Mouse (Mus musculus) intestine, embryonic 16.5 days (tissue): ENCODE data around the gene Prmt9. TPM values are rescaled to one million over a fixed set of nuclear protein-coding genes. Genes with fewer than 3 reads are reported as not detected.

ENCODE experiments used
- ATAC-seq: fragments of 200-750 bp; cut with Nextera tagmentation; 2 replicates; pipeline ENCODE4 v1.8.0; 2017; ENCODE audit warnings: moderate TSS enrichment, moderate library complexity
- H3K27ac ChIP-seq: fragments of 300-500 bp; sonication (generic); 2 replicates; pipeline ENCODE4 v1.5.1; 2014; ENCODE audit warnings: mild to moderate bottlenecking, low read length
- H3K27me3 ChIP-seq: fragments of 300-500 bp; sonication (generic); replicated peaks from 2 replicates; pipeline ENCODE4 v1.6.1; 2014; ENCODE audit warnings: low read length, control low read depth, mixed read lengths; ENCODE audit not compliant: control insufficient read depth, insufficient read depth
- H3K36me3 ChIP-seq: fragments of 300-500 bp; sonication (generic); 2 replicates; pipeline ENCODE4 v1.6.1; 2014; ENCODE audit warnings: low read length, control low read depth; ENCODE audit not compliant: control insufficient read depth, insufficient read depth
- H3K4me1 ChIP-seq: fragments of 300-500 bp; sonication (generic); 2 replicates; pipeline ENCODE4 v1.6.1; 2014; ENCODE audit warnings: low read length, control low read depth, mixed read lengths; ENCODE audit not compliant: control insufficient read depth, insufficient read depth
- H3K4me2 ChIP-seq: fragments of 300-500 bp; sonication (generic); 2 replicates; pipeline ENCODE4 v1.6.1; 2014; ENCODE audit warnings: low read depth, low read length, control low read depth
- H3K4me3 ChIP-seq: fragments of 300-500 bp; sonication (generic); 2 replicates; pipeline ENCODE4 v1.5.1; 2014; ENCODE audit warnings: mild to moderate bottlenecking, low read length
- H3K9ac ChIP-seq: fragments of 300-500 bp; sonication (generic); 2 replicates; pipeline ENCODE4 v1.6.1; 2014; ENCODE audit warnings: low read depth, low read length
- H3K9me3 ChIP-seq: fragments of 300-500 bp; sonication (generic); 2 replicates; pipeline ENCODE4 v1.6.1; 2016; ENCODE audit warnings: low read length, control low read depth; ENCODE audit not compliant: control insufficient read depth
- WGBS: fragments of 180-500 bp; shearing (Covaris S2); extraction: QIAGEN DNeasy Blood & Tissue Kit; methylation state at CpG from one replicate; pipeline ENCODE4 v1.1.7; 2014; 5-methylcytosine and 5-hydroxymethylcytosine counted together
- polyA plus RNA-seq: library from polyadenylated mRNA; unstranded; fragments of >200 nt; fragmentation: Nextera tagmentation; extraction: Ambion mirVana; gene quantifications from 2 replicates; pipeline ENCODE4 v1.2.1, GENCODE M21; 2015

The Prmt9 gene
- polyA plus RNA-seq, 1 experiment from 2014 or later, result 16.6 TPM

DNA sequence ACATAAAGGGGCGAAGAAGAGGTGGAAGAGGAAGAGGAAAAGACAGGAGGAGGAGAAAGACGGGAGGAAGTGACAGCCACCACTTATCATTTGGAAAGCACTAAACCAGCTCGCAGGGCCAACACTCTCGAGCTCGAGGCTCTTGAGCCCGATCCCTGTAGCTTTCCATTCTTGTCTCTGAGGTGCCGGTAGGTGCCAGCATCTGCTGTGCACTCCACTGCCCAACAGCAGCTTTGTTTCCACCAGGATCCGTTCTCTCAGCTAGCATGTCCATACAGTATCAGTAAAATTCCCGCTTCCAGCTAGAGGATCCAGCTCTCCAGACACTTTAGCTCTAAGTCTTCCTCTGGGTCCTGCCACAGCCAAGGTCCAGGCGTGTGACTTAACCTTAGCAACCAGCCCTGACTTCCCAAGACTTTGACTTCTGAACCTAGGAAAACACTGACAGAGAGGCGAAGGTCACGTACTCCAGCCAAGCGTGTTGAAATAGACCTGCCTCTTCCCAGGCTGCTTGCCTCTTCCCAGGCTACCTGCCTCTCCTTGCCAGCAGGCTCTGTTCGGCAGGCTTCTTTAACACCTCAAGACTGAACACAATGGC, 25.1 kb upstream of the Prmt9 start:
- peak; percentile 82 for ATAC-seq
- peak overlapping the region; percentile 26; the same call in 1 of the 2 replicates for H3K4me2 ChIP-seq

DNA sequence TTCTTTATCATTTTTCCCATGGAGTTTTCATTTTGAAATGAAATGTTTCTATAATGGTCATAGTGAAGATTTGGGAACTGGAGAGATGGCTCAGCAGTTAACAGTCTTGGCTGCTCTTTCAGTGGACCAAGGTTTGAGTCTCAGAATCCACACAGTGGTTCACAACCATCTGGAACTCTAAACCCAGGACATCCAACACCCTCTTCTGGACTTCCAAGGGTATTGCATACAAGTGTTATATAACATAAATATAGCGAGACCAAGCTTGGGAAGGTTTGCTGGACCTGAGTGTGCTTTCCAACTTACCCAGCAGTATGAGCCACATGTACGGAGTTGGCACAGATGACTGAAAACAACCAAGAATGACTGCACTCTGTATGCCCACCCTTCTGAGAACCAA, 24.3 kb upstream of the Prmt9 start:
- H3K4me1 ChIP-seq, result peaks cover 10% of the 10 kb centered on the region
- no peaks in the 10 kb centered on the region for H3K9me3 ChIP-seq
- no peak overlapping the region for H3K27ac ChIP-seq
- no peak for ATAC-seq
- 97% methylated on average over 2 of the region's 2 CpGs for WGBS
- no peak overlapping the region for H3K9ac ChIP-seq
- H3K27me3 ChIP-seq, result no peaks in the 10 kb centered on the region
- H3K4me2 ChIP-seq, result no peak overlapping the region
- no peak overlapping the region for H3K4me3 ChIP-seq
- H3K36me3 ChIP-seq, result no peaks in the 10 kb centered on the region

More for the DNA sequence above, 25.1 kb upstream of the Prmt9 start:
- 45% methylated on average over 14 of the region's 14 CpGs for WGBS
- Histone ChIP-seq H3K27me3 (no peaks in the 10 kb centered on the region), H3K27ac (peak overlapping the region; percentile 60), H3K4me1 (peaks cover 10% of the 10 kb centered on the region), H3K36me3 (no peaks in the 10 kb centered on the region), H3K9ac (no peak overlapping the region), H3K9me3 (no peaks in the 10 kb centered on the region), H3K4me3 (no peak overlapping the region)

- 83% methylated on average over 8 of the region's 8 CpGs for WGBS
- no peak overlapping the region for H3K4me3 ChIP-seq
- H3K27ac ChIP-seq, result no peak overlapping the region
- no peaks in the 10 kb centered on the region for H3K9me3 ChIP-seq
- no peaks in the 10 kb centered on the region for H3K27me3 ChIP-seq
- no peak overlapping the region for H3K4me2 ChIP-seq
- no peaks in the 10 kb centered on the region for H3K36me3 ChIP-seq
- H3K9ac ChIP-seq, result no peak overlapping the region
- no peak for ATAC-seq
- H3K4me1 ChIP-seq, result peaks cover 10% of the 10 kb centered on the region
These were observed 23.1 kb upstream of the Prmt9 start for GRCm38 (mm10) chr8:77526130-77526529.

DNA sequence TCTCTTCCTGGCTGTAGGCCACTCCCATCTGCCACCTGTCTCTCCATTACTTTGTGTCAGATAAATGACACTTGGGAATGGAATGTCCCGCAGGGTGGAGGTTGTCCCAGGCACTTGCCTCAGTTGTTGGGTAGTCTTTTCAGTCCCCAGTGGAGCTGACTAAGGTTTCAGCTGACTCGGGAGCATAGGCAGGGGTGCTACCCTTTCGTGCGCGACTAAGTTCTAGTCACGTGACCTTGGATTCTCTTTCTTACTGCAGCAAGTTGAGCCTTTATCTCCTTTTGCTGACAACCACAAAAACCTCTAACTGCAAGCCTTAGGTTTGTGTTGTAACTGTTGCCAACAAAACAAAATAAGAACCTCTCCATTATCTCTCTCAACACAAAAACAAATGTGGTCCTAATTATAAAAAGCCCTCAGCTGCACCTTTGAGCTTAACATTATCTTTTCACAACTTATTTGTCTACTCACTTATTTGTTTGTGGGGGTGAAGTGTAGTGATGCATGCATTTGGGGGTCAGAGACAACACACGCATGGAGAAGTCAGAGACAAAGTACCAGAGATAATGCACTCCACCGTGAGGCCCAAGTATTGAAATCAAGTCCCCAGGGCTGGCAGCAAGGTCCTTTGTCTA, 14.7 kb upstream of the Prmt9 start:
- no peak for ATAC-seq
- no peak overlapping the region for H3K27ac ChIP-seq
- no peak overlapping the region for H3K4me3 ChIP-seq

GRCm38 (mm10) chr8:77535026-77535595, 14.1 kb upstream of the Prmt9 start:
- Histone ChIP-seq H3K9me3 (no peaks in the 10 kb centered on the region), H3K27me3 (no peaks in the 10 kb centered on the region), H3K4me1 (no peaks in the 10 kb centered on the region), H3K27ac (no peak overlapping the region), H3K36me3 (no peaks in the 10 kb centered on the region), H3K4me2 (no peak overlapping the region), H3K9ac (no peak overlapping the region), H3K4me3 (no peak overlapping the region)
- WGBS, result 76% methylated on average over 5 of the region's 5 CpGs
- peak; percentile 33; the same call in 1 of the 2 replicates for ATAC-seq

More for the DNA sequence above, 14.7 kb upstream of the Prmt9 start:
- Histone ChIP-seq H3K36me3 (no peaks in the 10 kb centered on the region), H3K9me3 (no peaks in the 10 kb centered on the region), H3K4me2 (no peak overlapping the region), H3K9ac (no peak overlapping the region), H3K4me1 (no peaks in the 10 kb centered on the region), H3K27me3 (no peaks in the 10 kb centered on the region)
- WGBS, result 67% methylated on average over 8 of the region's 8 CpGs

- no peak overlapping the region for H3K9ac ChIP-seq
- ATAC-seq, result no peak
- H3K36me3 ChIP-seq, result no peaks in the 10 kb centered on the region
- H3K4me2 ChIP-seq, result no peak overlapping the region
- H3K27me3 ChIP-seq, result no peaks in the 10 kb centered on the region
- no peak overlapping the region for H3K27ac ChIP-seq
- 86% methylated on average over 12 of the region's 12 CpGs for WGBS
- no peaks in the 10 kb centered on the region for H3K9me3 ChIP-seq
- no peaks in the 10 kb centered on the region for H3K4me1 ChIP-seq
- no peak overlapping the region for H3K4me3 ChIP-seq
These were observed 12.4 kb upstream of the Prmt9 start for GRCm38 (mm10) chr8:77536821-77537220.

DNA sequence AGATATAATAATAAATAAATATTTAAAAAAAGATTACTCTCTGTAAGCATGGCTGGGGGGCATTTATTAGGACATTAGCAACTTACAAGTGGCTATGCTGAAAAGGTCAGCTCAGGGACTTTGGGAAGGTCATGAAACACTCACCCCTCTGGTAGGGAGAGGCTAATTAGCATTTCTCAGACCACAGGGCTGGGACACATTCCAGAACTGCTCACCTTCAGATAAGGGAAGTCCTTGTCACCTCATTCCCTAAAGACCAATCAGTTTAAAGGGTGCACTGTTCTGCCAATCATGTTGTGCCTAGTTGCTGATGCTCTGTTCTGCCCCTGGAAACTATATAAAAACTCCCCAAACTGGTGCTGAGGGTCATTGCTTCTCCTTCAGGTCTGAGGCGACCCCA, 10.9 kb upstream of the Prmt9 start:
- no peaks in the 10 kb centered on the region for H3K36me3 ChIP-seq
- no peak overlapping the region for H3K27ac ChIP-seq
- WGBS, result 81% methylated on average over 1 of the region's 1 CpGs
- no peak overlapping the region for H3K9ac ChIP-seq
- no peaks in the 10 kb centered on the region for H3K4me1 ChIP-seq
- H3K27me3 ChIP-seq, result no peaks in the 10 kb centered on the region
- no peak for ATAC-seq
- no peak overlapping the region for H3K4me3 ChIP-seq
- no peak overlapping the region for H3K4me2 ChIP-seq
- H3K9me3 ChIP-seq, result no peaks in the 10 kb centered on the region

DNA sequence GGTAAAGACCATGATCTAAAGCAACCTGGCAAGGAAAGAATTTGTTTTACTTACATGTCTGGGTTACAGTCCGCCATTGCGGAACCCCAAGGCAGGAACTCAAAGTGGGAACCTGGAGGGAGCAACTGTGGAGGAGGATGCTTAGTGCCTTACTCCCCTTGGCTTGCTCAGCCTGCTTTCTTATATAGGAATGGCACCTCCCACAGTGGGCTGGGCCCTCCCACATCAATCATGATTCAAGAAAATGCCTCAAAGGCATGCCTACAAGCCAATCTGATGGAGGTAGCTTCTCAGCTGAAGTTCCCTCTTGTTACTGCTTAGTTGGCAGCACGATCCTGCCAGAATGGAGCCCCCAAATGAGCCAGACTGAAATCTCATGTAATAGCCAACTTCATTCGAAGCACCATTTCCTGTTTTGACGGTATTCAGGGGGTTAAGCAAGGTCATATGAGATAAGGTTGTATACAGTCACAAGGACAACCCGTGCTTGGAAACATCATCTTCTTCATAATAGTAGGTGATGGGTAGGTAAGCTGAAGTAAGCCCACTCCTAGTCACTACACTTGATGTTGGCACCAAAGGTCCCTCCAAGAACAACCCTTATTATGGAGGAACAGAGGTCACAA, 5.9 kb upstream of the Prmt9 start:
- Histone ChIP-seq H3K27ac (no peak overlapping the region), H3K4me1 (no peaks in the 10 kb centered on the region), H3K4me2 (no peak overlapping the region), H3K9me3 (no peaks in the 10 kb centered on the region), H3K36me3 (no peaks in the 10 kb centered on the region), H3K9ac (no peak overlapping the region), H3K27me3 (no peaks in the 10 kb centered on the region), H3K4me3 (no peak overlapping the region)
- ATAC-seq, result no peak
- WGBS, result 83% methylated on average over 6 of the region's 6 CpGs

DNA sequence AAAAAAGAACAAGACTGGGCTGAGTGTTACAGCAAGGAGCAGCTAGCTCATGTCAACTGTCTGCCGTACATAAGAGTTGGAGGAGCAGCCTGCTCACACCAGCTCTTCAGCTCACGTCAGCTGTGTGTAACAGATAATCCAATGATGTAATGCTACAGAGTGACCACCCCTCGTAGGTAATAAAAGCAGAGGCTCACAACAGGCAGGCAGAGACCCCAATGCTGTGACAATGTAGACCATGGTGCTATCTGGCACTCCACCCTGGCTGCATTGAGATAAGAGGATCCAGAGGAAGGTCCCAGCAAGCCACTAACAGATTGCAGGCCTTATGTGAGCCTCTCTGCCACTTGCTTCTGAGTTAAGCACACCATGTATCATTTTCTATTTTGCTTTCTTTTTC, 4.8 kb upstream of the Prmt9 start:
- ATAC-seq, result no peak
- H3K27me3 ChIP-seq, result no peaks in the 10 kb centered on the region
- no peak overlapping the region for H3K4me3 ChIP-seq
- 63% methylated on average over 3 of the region's 3 CpGs for WGBS
- no peaks in the 10 kb centered on the region for H3K36me3 ChIP-seq
- H3K4me2 ChIP-seq, result no peak overlapping the region
- H3K9me3 ChIP-seq, result no peaks in the 10 kb centered on the region
- H3K27ac ChIP-seq, result no peak overlapping the region
- H3K9ac ChIP-seq, result no peak overlapping the region
- no peaks in the 10 kb centered on the region for H3K4me1 ChIP-seq
